Mouse (Mus musculus): ENCODE results near the gene Tceal1. TPM values are rescaled to one million over a fixed set of nuclear protein-coding genes. Genes with fewer than 3 reads are reported as not detected.
"Not testable (repeated sequence)": the region's sequence is repeated elsewhere in the genome, so short reads cannot be mapped to it uniquely, and the experiment has no call there.

Tceal1 gene
- polyA plus RNA-seq (2012; rRNA removed): 0.21 and 0.37 TPM in 2 replicates
- 0.83 and 0.96 TPM in 2 replicates for polyA plus RNA-seq (2014; fragmentation: Nextera tagmentation; extraction: Ambion mirVana)

DNA sequence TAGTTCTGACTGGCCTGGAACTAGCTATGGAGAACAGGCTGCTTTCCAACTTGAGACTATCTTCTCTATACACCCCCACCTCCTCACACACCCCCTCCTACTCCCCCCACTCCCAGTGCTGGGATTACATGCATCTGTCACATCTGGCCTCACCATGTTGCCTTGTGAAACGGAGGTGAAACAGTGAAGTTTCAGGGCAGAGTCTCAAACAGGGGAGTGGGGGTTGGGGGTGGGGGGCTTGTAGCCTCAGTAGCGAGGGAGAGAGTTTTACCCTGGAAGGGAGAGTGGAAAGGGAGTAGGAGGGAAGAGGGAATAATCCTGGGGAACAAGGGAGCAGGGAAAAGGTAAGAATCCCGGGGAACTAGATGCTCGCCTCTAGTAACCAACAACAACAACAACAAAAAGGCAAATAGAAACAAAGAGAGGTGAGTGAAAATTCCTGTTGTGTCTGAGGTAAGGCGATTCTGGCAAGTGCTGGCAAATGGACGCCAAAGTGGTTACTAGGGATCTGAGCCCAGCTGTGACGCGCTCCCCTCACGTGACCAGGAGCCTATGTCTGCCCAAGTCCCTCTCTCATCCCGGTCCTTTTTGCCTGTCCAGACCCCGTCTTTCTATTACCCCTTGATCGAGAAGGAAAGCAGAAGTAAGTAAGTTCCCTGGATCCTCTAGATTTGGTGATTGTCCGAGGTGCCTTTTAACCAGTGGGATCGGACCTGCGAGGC is at the start of gene Tceal1:
Gene Tceal1 (plus strand): TSS at position 537 of the 722 bp plus-strand sequence.
- Histone ChIP-seq H3K36me3 (replicated peaks; ENCODE audit: control insufficient read depth, insufficient read depth, low read depth) (no peaks in the 10 kb centered on the region), H3K4me3 (ENCODE audit: insufficient read depth in 1 of 2, low read depth in 2 of 2, low read length in 2 of 2) (peak within 1 kb of the TSS; percentile 31 to 68), H3K27me3 (ENCODE audit: control insufficient read depth, insufficient read depth, low read length) (no peaks in the 10 kb centered on the region), H3K9me3 (ENCODE audit: control insufficient read depth, low read length) (no peaks in the 10 kb centered on the region), H3K9ac (replicated peaks) (no peak within 1 kb of the TSS), H3K4me1 (replicated peaks; ENCODE audit: control insufficient read depth in 2 of 2, insufficient read depth in 2 of 2, low read length in 1 of 2) (no peaks in the 10 kb centered on the region), H3K27ac (no peak within 1 kb of the TSS), H3K4me2 (ENCODE audit: low read depth) (peak within 1 kb of the TSS; percentile 54)
- 17% methylated on average over 15 of the region's 15 CpGs for WGBS (ENCODE audit: insufficient replicate concordance)
- DNase-seq (ENCODE audit: low read depth in 3 of 3, low spot score in 3 of 3) (peak in 1 of 3 experiments; percentile 3), ATAC-seq (ENCODE audit: insufficient read depth) (0 out of 2 replicates have a peak, but pooled peaks have one; percentile 52)
- TF ChIP-seq EP300 (IDR thresholded peaks at IDR 0.05; ENCODE audit: low read depth): no peak
- no peak for TF ChIP-seq CTCF (IDR thresholded peaks at IDR 0.05; ENCODE audit: low read depth)

DNA sequence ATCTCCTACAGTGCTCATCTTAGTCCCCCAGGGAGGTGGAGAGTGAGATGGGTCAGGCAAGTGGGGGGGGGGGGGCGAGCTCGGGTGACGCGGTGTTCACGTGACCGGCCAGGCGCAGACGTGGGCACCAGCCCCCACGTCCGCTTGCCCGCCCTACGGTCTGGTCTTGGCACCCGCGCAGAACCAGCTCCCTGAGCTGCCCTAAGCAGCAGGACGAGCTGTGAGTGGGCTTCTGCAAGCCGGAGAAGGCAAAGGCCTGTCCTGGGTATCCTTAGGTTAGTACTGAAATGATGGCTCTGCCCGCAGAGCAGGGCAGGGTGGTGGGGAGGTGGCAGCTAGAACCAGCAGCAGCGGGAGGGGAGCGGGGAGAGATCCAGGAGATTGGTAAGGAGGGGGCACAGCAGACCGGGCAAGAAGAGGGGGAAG is 41.5 kb upstream of the Tceal1 start:
- Histone ChIP-seq H3K36me3 (replicated peaks; ENCODE audit: control insufficient read depth, insufficient read depth, low read depth) (no peaks in the 10 kb centered on the region), H3K9ac (replicated peaks) (no peak overlapping the region), H3K9me3 (ENCODE audit: control insufficient read depth, low read length) (no peaks in the 10 kb centered on the region), H3K4me1 (replicated peaks; ENCODE audit: control insufficient read depth in 2 of 2, insufficient read depth in 2 of 2, low read length in 1 of 2) (no peaks in the 10 kb centered on the region), H3K27me3 (ENCODE audit: control insufficient read depth, insufficient read depth, low read length) (peaks cover 2% of the 10 kb centered on the region; the same call in 1 of the 2 replicates), H3K27ac (no peak overlapping the region), H3K4me3 (ENCODE audit: insufficient read depth in 1 of 2, low read depth in 2 of 2, low read length in 2 of 2) (no peak overlapping the region), H3K4me2 (ENCODE audit: low read depth) (peak overlapping the region; percentile 26; the same call in 1 of the 2 replicates)
- TF ChIP-seq CTCF (IDR thresholded peaks at IDR 0.05; ENCODE audit: low read depth) (no peak), EP300 (IDR thresholded peaks at IDR 0.05; ENCODE audit: low read depth) (no peak)
- ATAC-seq (ENCODE audit: insufficient read depth): no peak
- WGBS (ENCODE audit: insufficient replicate concordance): 21% methylated on average over 19 of the region's 20 CpGs
- no peak for DNase-seq (ENCODE audit: low read depth in 3 of 3, low spot score in 3 of 3)

DNA sequence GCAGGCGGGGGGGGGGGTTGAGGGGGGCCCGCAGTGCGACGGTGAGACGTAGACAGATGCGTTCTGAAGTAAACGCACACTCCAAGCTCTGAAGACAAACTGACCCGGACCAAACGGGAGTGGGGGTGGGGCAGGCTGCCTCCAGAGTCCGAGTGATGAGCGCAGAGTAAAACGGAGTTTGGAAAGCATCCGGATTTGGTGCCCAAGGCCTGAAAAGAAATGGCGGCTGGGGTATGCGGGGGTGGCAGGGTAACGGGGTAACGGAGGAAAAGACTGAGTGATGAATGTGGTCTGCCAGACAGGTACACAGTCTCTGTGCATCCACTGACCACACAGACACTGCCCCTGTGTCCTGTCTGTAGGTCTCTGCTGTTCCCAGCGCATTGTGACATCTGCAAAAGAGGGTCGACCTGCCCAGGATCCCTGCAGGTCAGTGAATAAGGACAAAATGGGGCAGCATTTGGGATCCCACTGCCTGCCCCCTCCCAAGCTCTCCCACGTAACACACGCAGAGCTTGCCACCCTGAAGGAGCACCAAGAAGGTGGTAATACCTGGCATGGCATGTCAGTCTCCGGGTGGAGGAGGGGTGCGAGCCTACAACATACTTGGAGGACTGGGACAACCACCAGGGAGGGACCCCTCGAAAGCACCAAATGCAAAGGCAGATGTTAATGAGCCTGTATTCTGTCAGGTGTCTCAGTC is 40.9 kb upstream of the Tceal1 start:
- 14% methylated on average over 21 of the region's 24 CpGs for WGBS (ENCODE audit: insufficient replicate concordance)
- not testable (repeated sequence) for H3K9me3 ChIP-seq (ENCODE audit: control insufficient read depth, low read length); H3K4me2 ChIP-seq (ENCODE audit: low read depth); H3K27ac ChIP-seq; DNase-seq (ENCODE audit: low read depth in 3 of 3, low spot score in 3 of 3); H3K4me1 ChIP-seq (replicated peaks; ENCODE audit: control insufficient read depth in 2 of 2, insufficient read depth in 2 of 2, low read length in 1 of 2); H3K9ac ChIP-seq (replicated peaks); H3K27me3 ChIP-seq (ENCODE audit: control insufficient read depth, insufficient read depth, low read length); H3K36me3 ChIP-seq (replicated peaks; ENCODE audit: control insufficient read depth, insufficient read depth, low read depth); ATAC-seq (ENCODE audit: insufficient read depth); H3K4me3 ChIP-seq (ENCODE audit: insufficient read depth in 1 of 2, low read depth in 2 of 2, low read length in 2 of 2)

DNA sequence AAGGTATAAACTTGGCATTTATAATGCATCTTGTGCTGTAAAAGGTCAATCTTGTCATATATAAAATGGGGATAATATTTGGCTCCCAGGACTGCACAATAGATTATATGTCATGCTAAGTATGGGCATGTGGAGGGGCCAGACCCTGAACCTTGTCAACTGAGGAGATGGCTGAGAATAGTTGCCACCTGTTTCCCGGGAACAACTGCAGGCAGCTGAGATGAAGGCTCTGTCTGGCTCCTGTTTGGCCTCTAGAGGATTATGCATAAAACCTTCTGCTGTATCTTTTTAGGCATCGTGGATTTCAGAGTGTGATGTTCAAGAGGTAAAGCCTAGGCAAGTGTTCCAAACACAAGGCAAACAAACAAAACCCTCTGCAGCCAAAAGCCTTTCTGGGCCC is 39.0 kb upstream of the Tceal1 start:
- 35% methylated on average over 2 of the region's 2 CpGs for WGBS (ENCODE audit: insufficient replicate concordance)
- DNase-seq (ENCODE audit: low read depth in 3 of 3, low spot score in 3 of 3): no peak
- H3K4me1 ChIP-seq (replicated peaks; ENCODE audit: control insufficient read depth in 2 of 2, insufficient read depth in 2 of 2, low read length in 1 of 2): no peaks in the 10 kb centered on the region
- H3K9ac ChIP-seq (replicated peaks): no peak overlapping the region
- no peak overlapping the region for H3K27ac ChIP-seq
- H3K36me3 ChIP-seq (replicated peaks; ENCODE audit: control insufficient read depth, insufficient read depth, low read depth): no peaks in the 10 kb centered on the region
- TF ChIP-seq EP300 (IDR thresholded peaks at IDR 0.05; ENCODE audit: low read depth) (no peak), CTCF (IDR thresholded peaks at IDR 0.05; ENCODE audit: low read depth) (no peak)
- no peaks in the 10 kb centered on the region for H3K9me3 ChIP-seq (ENCODE audit: control insufficient read depth, low read length)
- peaks cover 2% of the 10 kb centered on the region; the same call in 1 of the 2 replicates for H3K27me3 ChIP-seq (ENCODE audit: control insufficient read depth, insufficient read depth, low read length)
- no peak overlapping the region for H3K4me2 ChIP-seq (ENCODE audit: low read depth)
- ATAC-seq (ENCODE audit: insufficient read depth): no peak
- H3K4me3 ChIP-seq (ENCODE audit: insufficient read depth in 1 of 2, low read depth in 2 of 2, low read length in 2 of 2): no peak overlapping the region

DNA sequence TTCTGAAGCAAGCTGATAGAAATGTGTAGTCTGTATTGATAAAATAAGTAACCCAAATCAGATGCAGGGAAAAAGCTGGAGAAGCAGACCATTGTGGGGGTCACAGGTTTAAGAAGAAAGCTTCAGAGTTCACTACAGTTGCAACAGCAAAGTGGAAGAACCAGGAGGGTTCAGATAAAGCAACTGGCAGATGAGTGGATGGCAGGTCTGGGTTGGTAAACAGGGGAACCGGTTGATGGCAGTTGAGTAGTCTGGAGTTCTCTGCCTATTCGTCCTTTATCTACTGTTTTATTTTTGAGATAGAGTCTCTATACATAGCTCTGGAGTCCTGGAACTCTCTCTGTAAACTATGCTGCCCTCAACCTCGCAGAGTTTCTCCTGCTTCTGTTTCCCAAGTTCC is 26.8 kb upstream of the Tceal1 start:
- no peaks in the 10 kb centered on the region for H3K36me3 ChIP-seq (replicated peaks; ENCODE audit: control insufficient read depth, insufficient read depth, low read depth)
- ATAC-seq (ENCODE audit: insufficient read depth) (no peak), DNase-seq (ENCODE audit: low read depth in 3 of 3, low spot score in 3 of 3) (no peak)
- WGBS (ENCODE audit: insufficient replicate concordance): 45% methylated on average over 3 of the region's 3 CpGs
- no peaks in the 10 kb centered on the region for H3K4me1 ChIP-seq (replicated peaks; ENCODE audit: control insufficient read depth in 2 of 2, insufficient read depth in 2 of 2, low read length in 1 of 2)
- H3K4me3 ChIP-seq (ENCODE audit: insufficient read depth in 1 of 2, low read depth in 2 of 2, low read length in 2 of 2): no peak overlapping the region
- no peak for TF ChIP-seq EP300 (IDR thresholded peaks at IDR 0.05; ENCODE audit: low read depth)
- no peak for TF ChIP-seq CTCF (IDR thresholded peaks at IDR 0.05; ENCODE audit: low read depth)
- no peaks in the 10 kb centered on the region for H3K9me3 ChIP-seq (ENCODE audit: control insufficient read depth, low read length)
- no peak overlapping the region for H3K9ac ChIP-seq (replicated peaks)
- H3K27ac ChIP-seq: no peak overlapping the region
- H3K27me3 ChIP-seq (ENCODE audit: control insufficient read depth, insufficient read depth, low read length): no peaks in the 10 kb centered on the region
- no peak overlapping the region for H3K4me2 ChIP-seq (ENCODE audit: low read depth)

DNA sequence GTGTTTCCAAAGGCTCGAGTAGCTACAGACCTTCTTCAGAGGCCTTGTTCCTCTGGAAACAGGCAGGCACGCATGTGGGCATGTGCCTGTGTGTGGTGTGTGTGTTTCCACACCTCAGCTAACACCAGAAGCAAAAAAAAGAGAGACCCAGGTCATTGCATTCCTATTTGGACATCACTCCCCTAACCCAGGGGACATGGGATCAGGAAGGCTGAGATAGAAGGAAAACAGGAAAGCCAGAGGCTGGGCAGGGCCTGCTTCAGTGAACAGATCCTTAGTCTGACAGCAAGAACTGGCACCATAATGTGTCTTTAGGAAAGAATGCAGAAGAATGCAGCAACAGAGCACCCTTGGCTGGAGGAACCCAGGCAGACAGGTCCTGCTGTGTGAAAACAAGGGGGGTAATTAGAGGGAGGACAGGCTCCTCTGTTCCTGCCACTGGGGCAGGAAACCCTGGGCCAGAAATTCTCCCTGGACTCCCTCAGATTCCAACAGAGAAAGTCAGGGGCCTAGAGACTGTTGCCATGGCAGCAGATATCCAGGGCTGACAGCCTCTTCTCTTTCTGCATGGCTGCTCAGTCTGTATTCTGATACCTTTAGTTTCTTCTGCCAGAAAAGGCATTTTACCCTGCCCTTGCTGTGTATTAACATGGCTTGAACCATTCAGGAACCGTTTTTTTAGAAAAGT is 16.0 kb upstream of the Tceal1 start:
- not testable (repeated sequence) for H3K4me3 ChIP-seq (ENCODE audit: insufficient read depth in 1 of 2, low read depth in 2 of 2, low read length in 2 of 2); H3K9me3 ChIP-seq (ENCODE audit: control insufficient read depth, low read length); H3K4me1 ChIP-seq (replicated peaks; ENCODE audit: control insufficient read depth in 2 of 2, insufficient read depth in 2 of 2, low read length in 1 of 2); DNase-seq (ENCODE audit: low read depth in 3 of 3, low spot score in 3 of 3); H3K36me3 ChIP-seq (replicated peaks; ENCODE audit: control insufficient read depth, insufficient read depth, low read depth); H3K4me2 ChIP-seq (ENCODE audit: low read depth); H3K9ac ChIP-seq (replicated peaks); ATAC-seq (ENCODE audit: insufficient read depth); H3K27ac ChIP-seq; H3K27me3 ChIP-seq (ENCODE audit: control insufficient read depth, insufficient read depth, low read length)
- WGBS (ENCODE audit: insufficient replicate concordance): 44% methylated on average over 2 of the region's 3 CpGs
